Mouse (Mus musculus) mouse embryonic stem cell (cell line): ENCODE data around the gene Cdk12.

Experiments
- in situ Hi-C, 2 experiments: fragments of 300-500 bp; cut with MboI; formaldehyde crosslinking; loops; 1 replicate in 1 of 2; 3 replicates in 1 of 2; pipeline ENCODE4 v1.14.3; 2019 to 2020; ENCODE audit warnings: low sequenced_read_pairs in 2 of 2, low pct_unique_long_range_greater_than_20kb in 1 of 2, mixed read lengths in 1 of 2; ENCODE audit not compliant: unreplicated experiment in 1 of 2

Gene Cdk12

GRCm38 (mm10) chr11:98238995-98239394 is 36.1 kb downstream of the Cdk12 start:
- in situ Hi-C loops, result loop anchor here (10.0 to 25.0 kb wide), 3 partner anchors 74 to 776 kb away; partner anchors contain the start of gene Top2a (in 1 of the 2)

GRCm38 (mm10) chr11:98242910-98243309 is 40.1 kb downstream of the Cdk12 start:
- in situ Hi-C loops, result loop anchor here in 1 of 2 experiments (25.0 kb wide), 1 partner anchor 769 kb away; the partner anchor contains the start of gene Top2a

- in situ Hi-C loops, result loop anchor here in 1 of 2 experiments (25.0 kb wide), 1 partner anchor 768 kb away; the partner anchor contains the start of gene Top2a
Measured at GRCm38 (mm10) chr11:98244415-98244814, 41.6 kb downstream of the Cdk12 start.

GRCm38 (mm10) chr11:98247325-98247724 is 44.5 kb downstream of the Cdk12 start:
- in situ Hi-C loops, result loop anchor here in 1 of 2 experiments (25.0 kb wide), 1 partner anchor 765 kb away; the partner anchor contains the start of gene Top2a

- in situ Hi-C loops, result no loop called here
Measured at GRCm38 (mm10) chr11:98253807-98254206, 50.9 kb downstream of the Cdk12 start.

GRCm38 (mm10) chr11:98260706-98261479 is 58.0 kb downstream of the Cdk12 start:
- in situ Hi-C loops, result loop anchor here in 1 of 2 experiments (10.0 kb wide), 1 partner anchor 54 kb away; no protein-coding TSS in a partner anchor

GRCm38 (mm10) chr11:98265039-98265438 is 62.2 kb downstream of the Cdk12 start:
- in situ Hi-C loops, result loop anchor here (5.0 to 10.0 kb wide), 2 partner anchors 50 to 77 kb away; no protein-coding TSS in a partner anchor

- in situ Hi-C loops, result loop anchor here (5.0 to 10.0 kb wide), 2 partner anchors 49 to 76 kb away; no protein-coding TSS in a partner anchor
Measured at GRCm38 (mm10) chr11:98265891-98266290, 63.0 kb downstream of the Cdk12 start.

GRCm38 (mm10) chr11:98266699-98267402 is 64.0 kb downstream of the Cdk12 start:
- in situ Hi-C loops, result loop anchor here (5.0 to 10.0 kb wide), 2 partner anchors 48 to 75 kb away; no protein-coding TSS in a partner anchor

- in situ Hi-C loops, result no loop called here
Measured at GRCm38 (mm10) chr11:98270066-98270465, 67.2 kb downstream of the Cdk12 start.

- in situ Hi-C loops, result no loop called here
Measured at GRCm38 (mm10) chr11:98270466-98270865, 67.6 kb downstream of the Cdk12 start.

- in situ Hi-C loops, result no loop called here
Measured at GRCm38 (mm10) chr11:98283740-98284139, 80.9 kb downstream of the Cdk12 start.

GRCm38 (mm10) chr11:98284230-98284629 is 81.4 kb downstream of the Cdk12 start:
- in situ Hi-C loops, result no loop called here

- in situ Hi-C loops, result no loop called here
Measured at GRCm38 (mm10) chr11:98285368-98285767, 82.5 kb downstream of the Cdk12 start.

- in situ Hi-C loops, result no loop called here
Measured at GRCm38 (mm10) chr11:98287531-98287930, 84.7 kb downstream of the Cdk12 start.

GRCm38 (mm10) chr11:98287961-98288360 is 85.1 kb downstream of the Cdk12 start:
- in situ Hi-C loops, result no loop called here

GRCm38 (mm10) chr11:98289873-98290272 is 87.0 kb downstream of the Cdk12 start:
- in situ Hi-C loops, result no loop called here

- in situ Hi-C loops, result no loop called here
Measured at GRCm38 (mm10) chr11:98290906-98291305, 88.0 kb downstream of the Cdk12 start.

GRCm38 (mm10) chr11:98293070-98293469 is 90.2 kb downstream of the Cdk12 start:
- in situ Hi-C loops, result no loop called here
